Mouse (Mus musculus): ENCODE measurements at regions not wholly inside any gene's neighbourhood (a gene's known extent, or its start where the extent isn't known, plus 50 kb on each side); places are given as distances from the start of the nearest gene placed in this dataset.

DNA sequence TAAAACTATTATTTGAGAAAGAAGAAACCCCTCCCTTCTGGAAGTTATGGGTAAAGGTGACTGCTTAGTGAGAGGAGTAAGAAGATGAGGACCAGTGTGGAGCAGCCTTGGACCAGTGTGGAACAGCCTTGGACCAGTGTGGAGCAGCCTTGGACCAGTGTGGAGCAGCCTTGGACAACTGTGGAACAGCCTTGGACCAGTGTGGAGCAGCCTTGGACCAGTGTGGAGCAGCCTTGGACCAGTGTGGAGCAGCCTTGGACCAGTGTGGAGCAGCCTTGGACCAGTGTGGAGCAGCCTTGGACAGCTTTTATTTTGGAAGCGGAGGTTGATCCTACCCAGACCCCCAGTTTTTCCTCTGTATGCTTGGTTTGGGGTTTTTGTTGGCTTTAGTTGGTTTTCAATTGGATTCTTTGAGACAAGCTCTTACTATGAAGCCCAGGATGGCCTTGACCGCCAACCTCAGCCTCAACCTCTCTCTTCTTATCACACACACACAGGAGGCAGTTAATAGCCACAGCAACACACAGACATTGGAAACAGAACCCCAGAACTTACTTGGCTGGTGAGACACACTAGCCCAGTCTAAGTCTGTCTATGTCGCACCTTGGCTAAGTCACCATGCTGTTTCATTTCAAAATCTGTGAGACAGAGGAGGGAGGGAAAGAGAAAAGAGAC is 364.7 kb upstream of the Gm10131 start:
- Histone ChIP-seq H3K36me3 (ENCODE audit: insufficient read depth, low read length) (no peaks in the 10 kb centered on the region), H3K4me2 (ENCODE audit: low read depth, low read length, poor library complexity, severe bottlenecking) (no peak overlapping the region), H3K9me3 (ENCODE audit: low read length) (no peaks in the 10 kb centered on the region), H3K4me1 (ENCODE audit: insufficient read depth, low read length) (peaks cover 19% of the 10 kb centered on the region), H3K27ac (ENCODE audit: low read depth, low read length) (no peak overlapping the region), H3K9ac (replicated peaks; ENCODE audit: low read length, poor library complexity, severe bottlenecking) (no peak overlapping the region), H3K27me3 (ENCODE audit: insufficient read depth, low read length) (no peaks in the 10 kb centered on the region), H3K4me3 (ENCODE audit: low read depth, low read length) (no peak overlapping the region)
- no peak for TF ChIP-seq CTCF (IDR thresholded peaks at IDR 0.05)
- ATAC-seq (ENCODE audit: low FRiP score) (no peak), DNase-seq (ENCODE audit: low spot score) (no peak)
- 97% methylated on average over 3 of the region's 3 CpGs for WGBS

GRCm38 (mm10) chr8:34474593-34474992 is 363.1 kb upstream of the Gm10131 start:
- no peak for TF ChIP-seq CTCF (IDR thresholded peaks at IDR 0.05)
- H3K9me3 ChIP-seq (ENCODE audit: low read length): no peaks in the 10 kb centered on the region
- H3K4me3 ChIP-seq (ENCODE audit: low read depth, low read length): no peak overlapping the region
- H3K4me1 ChIP-seq (ENCODE audit: insufficient read depth, low read length): peaks cover 19% of the 10 kb centered on the region
- no peak for DNase-seq (ENCODE audit: low spot score)
- no peak overlapping the region for H3K27ac ChIP-seq (ENCODE audit: low read depth, low read length)
- no peak overlapping the region for H3K4me2 ChIP-seq (ENCODE audit: low read depth, low read length, poor library complexity, severe bottlenecking)
- no peaks in the 10 kb centered on the region for H3K27me3 ChIP-seq (ENCODE audit: insufficient read depth, low read length)
- no peak overlapping the region for H3K9ac ChIP-seq (replicated peaks; ENCODE audit: low read length, poor library complexity, severe bottlenecking)
- 83% methylated on average over 7 of the region's 7 CpGs for WGBS
- no peak for ATAC-seq (ENCODE audit: low FRiP score)
- H3K36me3 ChIP-seq (ENCODE audit: insufficient read depth, low read length): no peaks in the 10 kb centered on the region

GRCm38 (mm10) chr8:34473769-34474168 is 362.2 kb upstream of the Gm10131 start:
- Histone ChIP-seq H3K4me1 (ENCODE audit: insufficient read depth, low read length) (peaks cover 21% of the 10 kb centered on the region), H3K4me3 (ENCODE audit: low read depth, low read length) (no peak overlapping the region), H3K9ac (replicated peaks; ENCODE audit: low read length, poor library complexity, severe bottlenecking) (no peak overlapping the region), H3K9me3 (ENCODE audit: low read length) (no peaks in the 10 kb centered on the region), H3K27ac (ENCODE audit: low read depth, low read length) (no peak overlapping the region), H3K27me3 (ENCODE audit: insufficient read depth, low read length) (no peaks in the 10 kb centered on the region), H3K4me2 (ENCODE audit: low read depth, low read length, poor library complexity, severe bottlenecking) (no peak overlapping the region), H3K36me3 (ENCODE audit: insufficient read depth, low read length) (no peaks in the 10 kb centered on the region)
- TF ChIP-seq CTCF (IDR thresholded peaks at IDR 0.05): no peak
- WGBS: 73% methylated on average over 10 of the region's 10 CpGs
- ATAC-seq (ENCODE audit: low FRiP score): no peak
- DNase-seq (ENCODE audit: low spot score): no peak

GRCm38 (mm10) chr8:34473301-34473700 is 361.8 kb upstream of the Gm10131 start:
- Histone ChIP-seq H3K4me3 (ENCODE audit: low read depth, low read length) (no peak overlapping the region), H3K4me1 (ENCODE audit: insufficient read depth, low read length) (peaks cover 21% of the 10 kb centered on the region), H3K27me3 (ENCODE audit: insufficient read depth, low read length) (no peaks in the 10 kb centered on the region), H3K36me3 (ENCODE audit: insufficient read depth, low read length) (no peaks in the 10 kb centered on the region), H3K27ac (ENCODE audit: low read depth, low read length) (no peak overlapping the region), H3K9ac (replicated peaks; ENCODE audit: low read length, poor library complexity, severe bottlenecking) (no peak overlapping the region), H3K9me3 (ENCODE audit: low read length) (no peaks in the 10 kb centered on the region), H3K4me2 (ENCODE audit: low read depth, low read length, poor library complexity, severe bottlenecking) (0 out of 2 replicates have a peak overlapping the region, but pooled peaks have one; percentile 12)
- no peak for TF ChIP-seq CTCF (IDR thresholded peaks at IDR 0.05)
- WGBS: 26% methylated on average over 1 of the region's 1 CpGs
- ATAC-seq (ENCODE audit: low FRiP score) (no peak; the same call in 1 of the 2 replicates), DNase-seq (ENCODE audit: low spot score) (no peak)

- H3K9ac ChIP-seq (replicated peaks; ENCODE audit: low read length, poor library complexity, severe bottlenecking): no peak overlapping the region
Measured at GRCm38 (mm10) chr8:34472846-34473245, 361.3 kb upstream of the Gm10131 start.

GRCm38 (mm10) chr8:34472434-34472833 is 360.9 kb upstream of the Gm10131 start:
- Histone ChIP-seq H3K27me3 (ENCODE audit: insufficient read depth, low read length) (no peaks in the 10 kb centered on the region), H3K9me3 (ENCODE audit: low read length) (no peaks in the 10 kb centered on the region), H3K4me1 (ENCODE audit: insufficient read depth, low read length) (peaks cover 21% of the 10 kb centered on the region), H3K4me2 (ENCODE audit: low read depth, low read length, poor library complexity, severe bottlenecking) (peak overlapping the region; percentile 12; the same call in 1 of the 2 replicates), H3K36me3 (ENCODE audit: insufficient read depth, low read length) (no peaks in the 10 kb centered on the region), H3K27ac (ENCODE audit: low read depth, low read length) (peak overlapping the region; percentile 43; the same call in 1 of the 2 replicates), H3K4me3 (ENCODE audit: low read depth, low read length) (no peak overlapping the region), H3K9ac (replicated peaks; ENCODE audit: low read length, poor library complexity, severe bottlenecking) (no peak overlapping the region)
- ATAC-seq (ENCODE audit: low FRiP score) (peak; percentile 35; the same call in 1 of the 2 replicates), DNase-seq (ENCODE audit: low spot score) (no peak)
- WGBS: 14% methylated on average over 8 of the region's 8 CpGs
- no peak for TF ChIP-seq CTCF (IDR thresholded peaks at IDR 0.05)

More at GRCm38 (mm10) chr8:34472846-34473245, 361.3 kb upstream of the Gm10131 start:
- H3K27me3 ChIP-seq (ENCODE audit: insufficient read depth, low read length): no peaks in the 10 kb centered on the region
- ATAC-seq (ENCODE audit: low FRiP score) (peak; percentile 83), DNase-seq (ENCODE audit: low spot score) (peak; percentile 60)
- H3K36me3 ChIP-seq (ENCODE audit: insufficient read depth, low read length): no peaks in the 10 kb centered on the region
- no peak for TF ChIP-seq CTCF (IDR thresholded peaks at IDR 0.05)
- peaks cover 21% of the 10 kb centered on the region for H3K4me1 ChIP-seq (ENCODE audit: insufficient read depth, low read length)
- H3K4me3 ChIP-seq (ENCODE audit: low read depth, low read length): no peak overlapping the region
- peak overlapping the region; percentile 12; the same call in 1 of the 2 replicates for H3K4me2 ChIP-seq (ENCODE audit: low read depth, low read length, poor library complexity, severe bottlenecking)
- peak overlapping the region; percentile 43; the same call in 1 of the 2 replicates for H3K27ac ChIP-seq (ENCODE audit: low read depth, low read length)
- 7% methylated on average over 6 of the region's 6 CpGs for WGBS
- no peaks in the 10 kb centered on the region for H3K9me3 ChIP-seq (ENCODE audit: low read length)
